Mouse (Mus musculus): Measurements from ENCODE around the gene Procr. TPM values are rescaled to one million over a fixed set of nuclear protein-coding genes. Genes with fewer than 3 reads are reported as not detected.
"Not testable (repeated sequence)": the region's sequence is repeated elsewhere in the genome, so short reads cannot be mapped to it uniquely, and the experiment has no call there.

Gene Procr
- polyA plus RNA-seq, 1 experiment from 2014 or later = 1.4 TPM

DNA sequence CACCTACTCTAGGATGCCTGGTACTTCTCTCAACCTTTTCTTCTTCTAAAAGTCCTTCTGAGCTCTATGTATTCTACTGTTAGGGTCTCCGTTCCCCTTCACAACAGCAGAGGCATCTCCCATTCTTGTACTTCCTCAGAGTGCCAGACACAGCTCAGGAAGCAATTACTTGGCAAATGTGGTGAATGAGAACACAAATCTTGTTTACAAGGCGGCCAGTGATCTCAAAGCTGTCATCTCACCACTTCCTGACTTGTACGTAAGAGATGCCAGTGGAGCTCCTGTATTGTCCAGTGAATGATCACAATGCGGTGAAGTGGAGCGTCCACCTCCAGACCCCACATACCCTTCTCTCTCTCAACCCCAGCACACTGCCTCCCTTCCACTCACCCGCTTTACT, 26.4 kb upstream of the Procr start:
- H3K9ac ChIP-seq (ENCODE audit: low read depth, low read length) = no peak overlapping the region
- H3K4me2 ChIP-seq (ENCODE audit: low read depth, low read length) = no peak overlapping the region
- H3K36me3 ChIP-seq (ENCODE audit: control insufficient read depth, insufficient read depth) = no peaks in the 10 kb centered on the region
- no peak overlapping the region for H3K27ac ChIP-seq (ENCODE audit: low read length)
- H3K4me3 ChIP-seq (ENCODE audit: low read depth, low read length) = no peak overlapping the region
- H3K9me3 ChIP-seq (replicated peaks; ENCODE audit: control insufficient read depth, low read length) = no peaks in the 10 kb centered on the region
- H3K4me1 ChIP-seq (ENCODE audit: control insufficient read depth, low read depth, low read length) = peaks cover 13% of the 10 kb centered on the region
- no peaks in the 10 kb centered on the region for H3K27me3 ChIP-seq (ENCODE audit: control insufficient read depth, insufficient read depth, low read depth, low read length)
- no peak for ATAC-seq (ENCODE audit: low read depth)
- WGBS (ENCODE audit: insufficient replicate concordance) = 57% methylated on average over 6 of the region's 6 CpGs

DNA sequence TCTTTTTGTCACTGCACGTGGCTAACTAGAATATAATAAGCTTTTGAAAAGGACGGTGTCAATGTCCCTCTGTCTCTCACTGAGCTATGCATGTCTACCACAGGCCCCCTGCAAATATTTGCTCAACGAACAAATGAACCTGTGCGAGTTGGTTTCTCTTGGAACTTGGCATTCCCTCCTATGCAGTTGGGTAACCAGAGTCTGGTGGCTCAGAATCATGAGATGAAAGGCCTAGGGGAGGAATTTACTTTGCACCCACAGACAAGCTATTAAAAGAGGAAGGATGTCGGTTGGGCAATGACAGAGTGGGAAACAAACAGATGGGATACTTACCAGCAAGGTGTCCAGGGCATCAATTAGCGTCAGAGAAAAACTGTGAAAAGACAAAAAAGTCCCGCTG, 24.6 kb upstream of the Procr start:
- Histone ChIP-seq H3K9me3 (replicated peaks; ENCODE audit: control insufficient read depth, low read length) (no peaks in the 10 kb centered on the region), H3K4me3 (ENCODE audit: low read depth, low read length) (no peak overlapping the region), H3K27ac (ENCODE audit: low read length) (no peak overlapping the region), H3K9ac (ENCODE audit: low read depth, low read length) (no peak overlapping the region), H3K27me3 (ENCODE audit: control insufficient read depth, insufficient read depth, low read depth, low read length) (no peaks in the 10 kb centered on the region), H3K36me3 (ENCODE audit: control insufficient read depth, insufficient read depth) (no peaks in the 10 kb centered on the region), H3K4me2 (ENCODE audit: low read depth, low read length) (no peak overlapping the region), H3K4me1 (ENCODE audit: control insufficient read depth, low read depth, low read length) (peaks cover 13% of the 10 kb centered on the region)
- ATAC-seq (ENCODE audit: low read depth) = peak; percentile 55
- 53% methylated on average over 7 of the region's 7 CpGs for WGBS (ENCODE audit: insufficient replicate concordance)

DNA sequence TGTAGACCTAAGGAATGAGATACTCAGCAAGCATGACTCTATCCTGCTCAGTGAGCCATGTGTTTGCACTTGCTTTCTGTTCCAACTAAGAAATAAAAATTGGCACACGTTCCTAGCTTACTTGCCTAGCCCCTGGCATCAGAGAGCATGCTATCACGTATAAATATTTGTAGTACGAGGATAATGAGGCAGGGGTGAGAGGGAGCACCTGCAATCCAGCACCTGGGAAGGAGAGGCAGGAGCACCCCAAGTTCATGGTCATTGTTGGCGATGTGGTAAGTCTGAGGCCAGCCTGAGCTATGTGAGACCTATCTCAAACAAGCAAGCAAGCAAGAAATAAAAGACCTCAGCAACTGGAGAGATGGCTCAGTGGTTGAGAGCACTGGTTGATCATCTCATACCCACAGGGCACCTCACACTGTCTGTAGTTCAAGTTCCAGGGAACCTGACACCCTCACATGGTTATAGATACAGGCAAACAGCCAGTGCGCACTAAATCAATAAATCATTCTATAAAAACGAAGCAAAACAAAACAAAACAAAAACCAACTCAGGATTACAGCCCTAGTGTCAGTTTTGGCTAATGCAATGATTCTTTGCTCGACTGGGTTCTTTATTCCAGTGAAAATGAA, 23.0 kb upstream of the Procr start:
- Histone ChIP-seq H3K9ac (ENCODE audit: low read depth, low read length) (no peak overlapping the region), H3K4me3 (ENCODE audit: low read depth, low read length) (no peak overlapping the region), H3K4me2 (ENCODE audit: low read depth, low read length) (peak overlapping the region; percentile 91; the same call in 1 of the 2 replicates), H3K27me3 (ENCODE audit: control insufficient read depth, insufficient read depth, low read depth, low read length) (no peaks in the 10 kb centered on the region), H3K36me3 (ENCODE audit: control insufficient read depth, insufficient read depth) (no peaks in the 10 kb centered on the region), H3K4me1 (ENCODE audit: control insufficient read depth, low read depth, low read length) (peaks cover 13% of the 10 kb centered on the region), H3K27ac (ENCODE audit: low read length) (no peak overlapping the region), H3K9me3 (replicated peaks; ENCODE audit: control insufficient read depth, low read length) (no peaks in the 10 kb centered on the region)
- 63% methylated on average over 7 of the region's 7 CpGs for WGBS (ENCODE audit: insufficient replicate concordance)
- no peak for ATAC-seq (ENCODE audit: low read depth)

DNA sequence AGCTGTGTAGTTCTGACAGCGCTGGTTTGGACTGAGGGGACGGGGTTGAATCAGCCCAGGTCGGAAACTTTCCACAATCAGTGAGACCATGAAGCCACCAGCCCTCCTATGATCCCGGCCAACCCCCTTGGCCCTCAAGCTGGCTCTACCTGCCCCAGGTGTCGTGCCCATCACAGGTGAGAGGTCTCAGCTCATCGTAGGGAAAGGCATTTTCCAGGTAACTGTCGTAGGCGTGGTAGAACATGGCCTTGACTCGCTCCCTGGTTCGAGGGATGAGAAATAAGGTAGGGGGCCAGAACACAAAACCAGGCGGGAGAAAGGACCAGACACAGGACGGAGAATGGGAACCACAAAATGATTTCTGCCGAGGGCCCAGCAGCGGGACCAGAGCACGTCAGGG, 22.2 kb upstream of the Procr start:
- ATAC-seq (ENCODE audit: low read depth) = no peak

GRCm38 (mm10) chr2:155729158-155729645, 21.7 kb upstream of the Procr start, which contains the start of gene Edem2:
TSS of gene Edem2 (minus strand) at chr2:155729475.
- Histone ChIP-seq H3K4me3 (ENCODE audit: low read depth, low read length) (peak within 1 kb of the TSS; percentile 90), H3K27ac (ENCODE audit: low read length) (no peak within 1 kb of the TSS), H3K9ac (ENCODE audit: low read depth, low read length) (peak within 1 kb of the TSS; percentile 72), H3K36me3 (ENCODE audit: control insufficient read depth, insufficient read depth) (no peaks in the 10 kb centered on the region), H3K4me1 (ENCODE audit: control insufficient read depth, low read depth, low read length) (peaks cover 13% of the 10 kb centered on the region), H3K4me2 (ENCODE audit: low read depth, low read length) (peak within 1 kb of the TSS; percentile 91), H3K9me3 (replicated peaks; ENCODE audit: control insufficient read depth, low read length) (no peaks in the 10 kb centered on the region), H3K27me3 (ENCODE audit: control insufficient read depth, insufficient read depth, low read depth, low read length) (no peaks in the 10 kb centered on the region)
- ATAC-seq (ENCODE audit: low read depth) = peak; percentile 93
- 0% methylated on average over 33 of the region's 33 CpGs for WGBS (ENCODE audit: insufficient replicate concordance)

More for the DNA sequence above, 22.2 kb upstream of the Procr start:
- H3K36me3 ChIP-seq (ENCODE audit: control insufficient read depth, insufficient read depth) = no peaks in the 10 kb centered on the region
- peak overlapping the region; percentile 90 for H3K4me3 ChIP-seq (ENCODE audit: low read depth, low read length)
- WGBS (ENCODE audit: insufficient replicate concordance) = 7% methylated on average over 15 of the region's 15 CpGs
- H3K4me1 ChIP-seq (ENCODE audit: control insufficient read depth, low read depth, low read length) = peaks cover 13% of the 10 kb centered on the region
- H3K9ac ChIP-seq (ENCODE audit: low read depth, low read length) = peak overlapping the region; percentile 72
- H3K4me2 ChIP-seq (ENCODE audit: low read depth, low read length) = peak overlapping the region; percentile 91
- no peak overlapping the region for H3K27ac ChIP-seq (ENCODE audit: low read length)
- H3K27me3 ChIP-seq (ENCODE audit: control insufficient read depth, insufficient read depth, low read depth, low read length) = no peaks in the 10 kb centered on the region
- no peaks in the 10 kb centered on the region for H3K9me3 ChIP-seq (replicated peaks; ENCODE audit: control insufficient read depth, low read length)

GRCm38 (mm10) chr2:155735080-155735479, 15.8 kb upstream of the Procr start:
- Histone ChIP-seq H3K27ac (ENCODE audit: low read length) (no peak overlapping the region), H3K9ac (ENCODE audit: low read depth, low read length) (no peak overlapping the region), H3K27me3 (ENCODE audit: control insufficient read depth, insufficient read depth, low read depth, low read length) (no peaks in the 10 kb centered on the region), H3K4me1 (ENCODE audit: control insufficient read depth, low read depth, low read length) (no peaks in the 10 kb centered on the region), H3K4me2 (ENCODE audit: low read depth, low read length) (no peak overlapping the region), H3K36me3 (ENCODE audit: control insufficient read depth, insufficient read depth) (no peaks in the 10 kb centered on the region), H3K4me3 (ENCODE audit: low read depth, low read length) (no peak overlapping the region), H3K9me3 (replicated peaks; ENCODE audit: control insufficient read depth, low read length) (no peaks in the 10 kb centered on the region)
- 64% methylated on average over 5 of the region's 5 CpGs for WGBS (ENCODE audit: insufficient replicate concordance)
- ATAC-seq (ENCODE audit: low read depth) = no peak

DNA sequence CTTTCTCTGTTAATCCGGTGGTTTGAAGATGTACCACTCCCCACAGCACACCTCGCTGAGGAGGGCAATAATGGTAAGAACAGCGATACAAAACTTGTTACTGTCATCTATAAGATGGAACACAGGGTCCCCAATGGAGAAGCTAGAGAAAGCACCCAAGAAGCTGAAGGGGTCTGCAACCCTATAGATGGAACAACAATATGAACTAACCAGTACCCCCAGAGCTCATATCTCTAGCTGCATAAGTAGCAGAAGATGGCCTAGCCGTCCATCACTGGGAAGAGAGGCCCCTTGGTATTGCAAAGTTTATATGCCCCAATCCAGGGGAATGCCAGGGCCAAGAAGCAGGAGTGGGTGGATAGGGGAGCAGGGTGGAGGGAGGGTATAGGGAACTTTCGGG, 15.2 kb upstream of the Procr start, which contains the start of gene Gm17581:
Gene Gm17581, minus strand, starts transcription at position 101 of the 400 bp plus-strand sequence.
- WGBS (ENCODE audit: insufficient replicate concordance) = 68% methylated on average over 5 of the region's 5 CpGs
- H3K9me3 ChIP-seq (replicated peaks; ENCODE audit: control insufficient read depth, low read length); H3K27me3 ChIP-seq (ENCODE audit: control insufficient read depth, insufficient read depth, low read depth, low read length); H3K27ac ChIP-seq (ENCODE audit: low read length); H3K9ac ChIP-seq (ENCODE audit: low read depth, low read length); ATAC-seq (ENCODE audit: low read depth); H3K4me2 ChIP-seq (ENCODE audit: low read depth, low read length); H3K4me3 ChIP-seq (ENCODE audit: low read depth, low read length); H3K36me3 ChIP-seq (ENCODE audit: control insufficient read depth, insufficient read depth); H3K4me1 ChIP-seq (ENCODE audit: control insufficient read depth, low read depth, low read length): not testable (repeated sequence)

DNA sequence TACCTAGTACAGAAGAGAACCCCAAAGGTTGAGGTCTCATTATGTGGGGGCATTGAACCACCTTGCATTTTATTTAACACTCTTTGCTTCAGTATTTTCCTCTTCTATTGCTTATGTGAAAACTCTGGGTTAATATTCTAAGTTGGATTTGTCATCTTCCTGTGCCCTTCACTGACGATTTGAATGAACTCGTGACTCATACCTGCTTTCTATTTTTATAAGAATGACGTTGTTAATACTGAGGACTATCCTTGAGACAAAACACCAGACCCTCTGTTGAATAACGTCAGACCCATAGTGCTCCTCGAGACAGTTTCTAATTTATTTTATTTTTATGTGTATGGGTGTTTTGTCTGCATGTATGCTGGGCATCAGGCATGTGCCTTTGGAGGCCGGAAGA, 14.0 kb upstream of the Procr start:
- Histone ChIP-seq H3K4me1 (ENCODE audit: control insufficient read depth, low read depth, low read length) (no peaks in the 10 kb centered on the region), H3K27me3 (ENCODE audit: control insufficient read depth, insufficient read depth, low read depth, low read length) (no peaks in the 10 kb centered on the region), H3K9me3 (replicated peaks; ENCODE audit: control insufficient read depth, low read length) (no peaks in the 10 kb centered on the region), H3K36me3 (ENCODE audit: control insufficient read depth, insufficient read depth) (no peaks in the 10 kb centered on the region), H3K4me2 (ENCODE audit: low read depth, low read length) (no peak overlapping the region), H3K27ac (ENCODE audit: low read length) (no peak overlapping the region), H3K4me3 (ENCODE audit: low read depth, low read length) (no peak overlapping the region), H3K9ac (ENCODE audit: low read depth, low read length) (no peak overlapping the region)
- no peak for ATAC-seq (ENCODE audit: low read depth)
- WGBS (ENCODE audit: insufficient replicate concordance) = 48% methylated on average over 6 of the region's 6 CpGs

GRCm38 (mm10) chr2:155737803-155738202, 13.1 kb upstream of the Procr start:
- Histone ChIP-seq H3K9me3 (replicated peaks; ENCODE audit: control insufficient read depth, low read length) (no peaks in the 10 kb centered on the region), H3K27me3 (ENCODE audit: control insufficient read depth, insufficient read depth, low read depth, low read length) (peaks cover 4% of the 10 kb centered on the region; the same call in 1 of the 2 replicates), H3K4me3 (ENCODE audit: low read depth, low read length) (no peak overlapping the region), H3K4me2 (ENCODE audit: low read depth, low read length) (no peak overlapping the region), H3K9ac (ENCODE audit: low read depth, low read length) (no peak overlapping the region), H3K36me3 (ENCODE audit: control insufficient read depth, insufficient read depth) (no peaks in the 10 kb centered on the region), H3K4me1 (ENCODE audit: control insufficient read depth, low read depth, low read length) (peaks cover 1% of the 10 kb centered on the region), H3K27ac (ENCODE audit: low read length) (no peak overlapping the region)
- WGBS (ENCODE audit: insufficient replicate concordance) = 29% methylated on average over 9 of the region's 9 CpGs
- ATAC-seq (ENCODE audit: low read depth) = no peak
